Mouse (Mus musculus) mesoderm, embryonic 11.5 days (tissue): ENCODE results near the gene Gm14180.
"Not testable (repeated sequence)": the region's sequence is repeated elsewhere in the genome, so short reads cannot be mapped to it uniquely, and the experiment has no call there.

ENCODE experiments used
- DNase-seq: peaks from one replicate; pipeline ENCODE4 v3.0.0-alpha.2; 2012; ENCODE audit warnings: low read depth, low spot score

The Gm14180 gene

DNA sequence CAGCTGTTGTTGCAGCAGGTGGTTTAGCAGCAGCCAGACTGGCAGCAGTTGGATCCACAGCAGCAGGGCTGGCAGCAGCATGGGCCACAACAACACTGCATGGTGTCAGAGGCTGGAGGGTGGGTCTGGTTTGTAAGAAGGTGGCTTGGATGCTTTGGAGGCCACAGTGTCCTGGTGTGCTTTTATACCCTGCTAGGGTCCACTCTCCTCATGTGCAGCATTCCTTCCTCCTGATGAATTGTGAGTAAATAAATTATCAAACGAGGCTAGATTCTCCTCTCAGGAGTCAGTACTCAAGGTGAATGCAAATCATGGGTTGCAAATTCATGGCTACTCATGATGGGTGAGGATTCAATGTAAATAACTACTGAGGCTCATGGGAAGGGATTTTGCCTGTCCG lies at the start of gene Gm14180:
Gm14180 (minus strand) TSS at position 101 of the 400 bp plus-strand sequence.
- DNase-seq, result no peak

DNA sequence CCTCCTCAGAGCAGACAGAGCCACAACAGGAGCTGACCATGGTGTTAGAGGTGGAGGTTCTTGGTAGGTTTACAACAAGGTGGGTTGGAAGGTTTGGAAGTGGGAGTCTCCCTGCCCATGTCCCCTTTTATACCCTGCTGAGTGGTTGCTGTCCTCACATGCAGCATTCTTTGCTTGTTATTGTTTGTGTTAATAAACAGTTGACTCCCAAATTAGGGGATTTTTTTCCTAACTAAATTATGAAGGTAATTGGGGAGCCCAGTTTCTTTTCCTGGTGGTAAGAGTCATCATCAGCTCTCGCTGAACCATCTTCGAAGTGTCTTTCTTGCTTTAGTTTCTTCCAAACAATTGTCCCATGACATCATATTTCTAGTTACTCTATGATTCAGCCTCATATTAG lies 46.5 kb upstream of the Gm14180 start, which contains the start of gene Krtap4-8:
Krtap4-8 (minus strand) TSS at position 101 of the 400 bp plus-strand sequence.
- no peak for DNase-seq

- peak; percentile 47 for DNase-seq
Observed at GRCm38 (mm10) chr11:99778401-99778800, 44.3 kb upstream of the Gm14180 start.

- DNase-seq, result not testable (repeated sequence)
Observed at GRCm38 (mm10) chr11:99772813-99773212, 38.7 kb upstream of the Gm14180 start, which contains the start of gene Gm11595. Gene Gm11595, minus strand, starts transcription at chr11:99772913.

DNA sequence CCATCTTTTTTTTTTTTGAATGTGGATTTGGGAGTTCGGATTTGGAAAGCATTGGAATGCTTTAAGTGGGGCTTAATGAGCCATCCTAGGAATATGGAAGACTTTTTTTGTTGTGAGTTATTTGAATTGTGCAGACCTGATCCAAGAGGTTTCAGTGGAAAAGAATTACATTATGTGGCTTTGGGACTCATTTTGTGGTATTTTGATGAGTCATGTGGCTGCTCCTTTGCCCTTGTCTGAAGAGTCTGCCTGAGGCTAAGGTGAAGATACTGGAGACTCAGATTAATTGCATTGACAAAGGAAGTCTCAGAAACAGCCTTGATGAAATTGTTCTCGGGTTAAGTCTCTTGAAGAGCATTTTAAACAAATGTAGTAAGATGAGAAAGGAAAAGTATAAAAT lies 34.3 kb upstream of the Gm14180 start:
- DNase-seq, result no peak

DNA sequence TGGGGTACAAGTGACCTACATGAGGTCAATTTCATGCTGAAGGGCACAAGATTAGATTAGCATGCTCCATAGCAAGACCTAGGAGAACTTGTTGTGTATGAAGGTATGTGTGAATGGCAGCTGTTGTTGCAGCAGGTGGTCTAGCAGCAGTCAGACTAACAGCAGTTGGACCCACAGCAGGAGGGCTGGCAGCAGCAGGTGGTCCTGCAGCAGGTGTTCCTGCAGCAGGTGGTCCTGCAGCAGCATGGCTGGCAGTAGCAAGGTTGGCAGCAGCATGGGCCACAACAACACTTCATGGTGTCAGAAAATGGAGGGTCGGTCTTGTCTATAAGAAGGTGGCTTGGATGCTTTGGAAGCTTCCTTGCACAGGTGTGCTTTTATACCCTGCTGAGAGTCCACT lies 24.8 kb upstream of the Gm14180 start:
- DNase-seq, result no peak

DNA sequence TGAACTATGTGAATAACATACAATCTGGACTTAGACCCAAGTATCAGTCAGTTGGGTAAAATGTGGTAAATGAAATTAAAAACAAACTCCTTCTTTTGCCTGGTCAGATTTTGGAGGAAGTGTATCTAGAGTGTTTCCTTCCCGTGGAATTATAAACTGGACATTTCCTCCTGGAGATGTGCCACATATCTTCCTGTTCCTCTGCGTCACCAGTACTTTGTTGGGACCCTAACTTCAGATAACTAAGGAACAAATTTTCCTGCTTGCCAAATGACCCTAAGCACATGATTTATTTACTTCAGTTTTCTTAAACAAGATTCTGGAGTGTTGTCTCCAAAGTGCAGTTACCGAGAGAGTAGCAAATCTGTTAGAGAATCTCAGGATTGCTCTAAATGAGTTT lies 9.9 kb upstream of the Gm14180 start:
- no peak for DNase-seq

DNA sequence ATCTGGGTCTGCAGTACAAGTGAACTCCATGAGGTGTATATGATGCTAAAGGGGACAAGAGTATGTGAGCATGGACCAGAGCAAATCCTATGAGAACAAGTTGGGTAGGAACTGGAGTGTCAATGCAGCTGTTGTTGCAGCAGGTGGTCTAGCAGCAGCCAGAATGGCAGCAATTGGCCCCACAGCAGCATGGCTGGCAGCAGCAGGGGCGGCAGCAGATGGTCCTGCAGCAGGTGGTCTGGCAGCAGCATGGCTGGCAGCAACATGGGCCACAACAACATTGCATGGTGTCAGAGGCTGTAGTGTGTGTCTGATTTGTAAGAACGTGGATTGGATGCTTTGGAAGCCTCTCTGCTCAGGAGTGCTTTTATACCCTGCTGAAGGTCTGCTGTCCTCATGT lies 10.0 kb downstream of the Gm14180 start:
- no peak for DNase-seq

DNA sequence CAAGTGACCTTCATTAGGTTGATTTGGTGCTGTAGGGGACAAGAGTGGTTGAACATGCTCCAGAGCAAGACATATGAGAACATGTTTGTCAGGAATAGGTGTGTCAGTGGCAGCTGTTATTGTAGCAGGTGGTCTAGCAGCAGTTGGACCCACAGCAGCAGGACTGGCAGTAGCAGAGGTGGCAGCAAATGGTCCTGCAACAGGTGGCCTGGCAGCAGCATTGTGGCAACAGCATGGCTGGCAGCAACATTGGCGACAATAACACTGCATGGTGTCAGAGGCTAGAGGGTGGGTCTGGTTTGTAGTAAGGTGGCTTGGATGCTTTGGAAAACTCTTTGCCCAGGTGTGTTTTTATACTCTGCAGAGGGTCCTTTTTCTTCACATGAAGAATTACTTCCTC lies 15.3 kb downstream of the Gm14180 start:
- no peak for DNase-seq

GRCm38 (mm10) chr11:99690463-99690862 lies 43.6 kb downstream of the Gm14180 start, which contains the start of gene Gm14190:
Gene Gm14190, minus strand, starts transcription at chr11:99690740.
- DNase-seq, result no peak

DNA sequence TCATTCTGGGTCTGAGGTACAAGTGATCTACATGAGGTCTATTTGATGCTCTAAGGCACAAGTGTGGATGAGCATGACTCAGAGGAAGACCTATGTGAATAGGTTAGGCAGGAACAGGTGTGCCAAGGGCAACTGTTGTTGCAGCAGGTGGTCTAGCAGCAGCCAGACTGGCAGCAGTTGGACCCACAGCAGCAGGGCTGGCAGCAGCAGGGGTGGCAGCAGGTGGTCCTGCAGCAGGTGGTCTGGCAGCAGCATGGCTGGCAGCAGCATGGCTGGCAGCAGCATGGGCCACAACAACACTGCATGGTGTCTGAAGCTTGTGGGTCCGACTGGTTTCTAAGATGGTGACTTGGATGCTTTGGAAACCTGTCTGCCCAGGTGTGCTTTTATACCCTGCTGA lies 48.9 kb downstream of the Gm14180 start:
- DNase-seq, result not testable (repeated sequence)
